Mouse (Mus musculus) kidney, adult 2 months (tissue): ENCODE data around the gene Rcan3.

Source experiments
- CTCF ChIP-seq: fragments of 200-500 bp; conservative IDR thresholded peaks from 2 replicates; pipeline ENCODE4 v1.5.1; 2011; ENCODE audit warnings: low read depth, mild to moderate bottlenecking, control low read depth, low read length, moderate library complexity, mixed read lengths; ENCODE audit not compliant: insufficient read depth, insufficient read length
- POLR2A ChIP-seq: fragments of 200-500 bp; IDR thresholded peaks from one replicate; pipeline ENCODE4 v1.6.1; 2011; ENCODE audit warnings: low read depth, low read length, control low read depth

- no peak for TF ChIP-seq POLR2A
- no peak for TF ChIP-seq CTCF
These were observed 56.4 kb downstream of the Rcan3 start for GRCm38 (mm10) chr4:135377241-135377640.
